Mouse (Mus musculus): ENCODE measurements around the gene Thsd4.

DNA sequence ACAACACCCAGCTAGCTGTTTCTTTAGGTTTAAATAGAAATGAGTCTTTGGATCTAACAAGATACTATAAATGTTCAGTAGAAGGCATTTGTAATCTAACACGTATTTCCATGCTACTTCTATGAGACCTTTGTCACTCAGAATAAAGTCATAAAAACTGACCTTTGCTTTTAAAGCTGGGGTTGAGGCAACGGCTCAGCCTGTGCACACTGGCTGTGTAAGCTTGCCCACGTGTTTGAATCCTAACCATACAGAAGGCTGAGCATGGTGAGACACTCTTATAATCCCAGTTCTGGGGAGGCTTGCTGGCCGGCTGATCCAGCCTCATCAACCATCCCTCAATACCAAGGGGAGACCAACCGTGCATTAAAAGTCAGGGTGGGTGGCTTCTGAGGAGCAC is 214.4 kb downstream of the Thsd4 start:
- no peak for TF ChIP-seq CTCF (conservative IDR thresholded peaks at IDR 0.05; ENCODE audit: insufficient read depth, insufficient read length, low read depth, low read length)
- TF ChIP-seq POLR2A (IDR thresholded peaks at IDR 0.05; ENCODE audit: low read depth, low read length), result no peak
